Mouse (Mus musculus) liver, embryonic 11.5 days (tissue): Measurements from ENCODE around the gene Ssr4. TPM values are rescaled to one million over a fixed set of nuclear protein-coding genes. Genes with fewer than 3 reads are reported as not detected.
A peak's percentile ranks its signal among the peaks of the same experiment; 100 is the strongest.

ENCODE experiments used
- ATAC-seq: fragments of 200-750 bp; cut with Nextera tagmentation; replicated peaks from 2 replicates; pipeline ENCODE4 v1.8.0; 2017; ENCODE audit warnings: moderate number of reproducible peaks, mild to moderate bottlenecking, moderate TSS enrichment, moderate library complexity; ENCODE audit not compliant: low FRiP score
- DNase-seq: peaks from one replicate; pipeline ENCODE4 v3.0.0-alpha.2; 2017; ENCODE audit warnings: low spot score
- H3K27ac ChIP-seq: fragments of 300-500 bp; sonication (generic); 2 replicates; pipeline ENCODE4 v1.5.1; 2014; ENCODE audit warnings: mild to moderate bottlenecking, low read depth, low read length, control low read depth
- H3K27me3 ChIP-seq: fragments of 300-500 bp; sonication (generic); replicated peaks from 2 replicates; pipeline ENCODE4 v1.6.1; 2014; ENCODE audit warnings: low read length, mixed read lengths; ENCODE audit not compliant: control insufficient read depth, insufficient read depth
- H3K36me3 ChIP-seq: fragments of 300-500 bp; sonication (generic); 2 replicates; pipeline ENCODE4 v1.6.1; 2014; ENCODE audit warnings: mild to moderate bottlenecking, low read length, moderate library complexity, mixed read lengths; ENCODE audit not compliant: control insufficient read depth, insufficient read depth
- H3K4me1 ChIP-seq: fragments of 300-500 bp; sonication (generic); replicated peaks from 2 replicates; pipeline ENCODE4 v1.6.1; 2014; ENCODE audit warnings: low read length, mixed read lengths; ENCODE audit not compliant: control insufficient read depth, insufficient read depth
- H3K4me2 ChIP-seq: fragments of 300-500 bp; sonication (generic); 2 replicates; pipeline ENCODE4 v1.6.1; 2014; ENCODE audit warnings: mild to moderate bottlenecking, control low read depth, moderate library complexity
- H3K4me3 ChIP-seq: fragments of 300-500 bp; sonication (generic); 2 replicates; pipeline ENCODE4 v1.5.1; 2014; ENCODE audit warnings: low read depth, low read length, control low read depth
- H3K9ac ChIP-seq: fragments of 300-500 bp; sonication (generic); 2 replicates; pipeline ENCODE4 v1.6.1; 2014; ENCODE audit warnings: low read depth, low read length, control low read depth
- H3K9me3 ChIP-seq: fragments of 300-500 bp; sonication (generic); 2 replicates; pipeline ENCODE4 v1.6.1; 2016; ENCODE audit warnings: low read length, inconsistent platforms, mixed read lengths; ENCODE audit not compliant: control insufficient read depth
- WGBS: fragments of 180-500 bp; shearing (Covaris S2); extraction: QIAGEN DNeasy Blood & Tissue Kit; methylation state at CpG from one replicate; pipeline ENCODE4 v1.1.7; 2014; 5-methylcytosine and 5-hydroxymethylcytosine counted together
- polyA plus RNA-seq: library from polyadenylated mRNA; unstranded; fragments of >200 nt; fragmentation: Nextera tagmentation; extraction: Ambion mirVana; gene quantifications from 2 replicates; pipeline ENCODE4 v1.2.1, GENCODE M21; 2014

Ssr4 gene
- polyA plus RNA-seq, 1 experiment from 2014 or later, result 230 TPM

DNA sequence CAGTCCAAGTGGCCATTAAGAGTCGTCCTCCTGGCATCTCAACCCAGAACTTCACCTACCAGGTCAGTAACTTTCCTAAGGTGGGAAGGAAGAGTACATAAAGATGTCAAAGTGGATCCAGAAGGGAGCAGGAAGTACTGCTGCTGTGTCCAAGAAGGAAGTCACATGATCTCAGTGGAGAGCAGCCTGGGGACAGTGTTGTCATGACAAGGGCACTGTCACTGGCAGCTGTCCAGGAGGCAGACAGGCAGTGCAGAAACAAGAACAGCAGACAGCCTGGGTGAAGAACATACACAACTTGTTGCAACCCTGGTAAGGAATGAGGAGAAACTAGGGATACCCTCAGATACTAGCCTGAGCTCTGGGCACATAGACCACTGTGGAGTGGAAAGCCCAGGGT lies 21.5 kb upstream of the Ssr4 start:
- WGBS, result 61% methylated on average over 1 of the region's 1 CpGs
- H3K4me3 ChIP-seq, result no peak overlapping the region
- H3K27ac ChIP-seq, result no peak overlapping the region
- DNase-seq, result no peak
- no peak overlapping the region for H3K4me2 ChIP-seq
- H3K36me3 ChIP-seq, result no peaks in the 10 kb centered on the region
- ATAC-seq, result no peak
- H3K9me3 ChIP-seq, result no peaks in the 10 kb centered on the region
- no peak overlapping the region for H3K9ac ChIP-seq
- no peaks in the 10 kb centered on the region for H3K4me1 ChIP-seq
- no peaks in the 10 kb centered on the region; the same call in 1 of the 2 replicates for H3K27me3 ChIP-seq

DNA sequence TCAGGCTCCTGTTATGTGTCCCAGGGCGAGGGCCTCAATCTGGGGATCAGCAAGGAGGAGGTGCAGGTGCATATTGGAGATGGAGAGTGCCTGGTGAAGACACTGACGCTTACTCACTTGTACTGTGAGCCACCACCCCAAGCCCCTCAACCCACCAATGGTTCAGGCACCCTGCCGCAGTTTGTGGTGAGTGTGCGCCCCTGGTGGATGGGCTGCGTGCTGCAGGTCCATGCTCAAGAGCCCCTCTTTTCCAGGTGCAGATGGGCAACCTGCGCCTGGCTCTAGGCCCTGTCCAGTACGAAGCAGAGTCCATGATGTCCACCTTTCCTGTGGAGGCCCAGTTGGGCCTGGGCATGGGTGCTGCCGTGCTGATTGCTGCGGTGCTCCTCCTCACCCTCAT lies 19.6 kb upstream of the Ssr4 start:
- no peak overlapping the region for H3K4me2 ChIP-seq
- H3K9me3 ChIP-seq, result no peaks in the 10 kb centered on the region
- H3K9ac ChIP-seq, result no peak overlapping the region
- DNase-seq (peak; percentile 41), ATAC-seq (no peak)
- whole genome bisulfite sequencing, result 68% methylated on average over 9 of the region's 9 CpGs
- no peak overlapping the region for H3K27ac ChIP-seq
- no peaks in the 10 kb centered on the region for H3K4me1 ChIP-seq
- no peaks in the 10 kb centered on the region for H3K36me3 ChIP-seq
- H3K27me3 ChIP-seq, result no peaks in the 10 kb centered on the region; the same call in 1 of the 2 replicates
- no peak overlapping the region for H3K4me3 ChIP-seq

- 44% methylated on average over 9 of the region's 9 CpGs for WGBS
- Histone ChIP-seq H3K36me3 (no peaks in the 10 kb centered on the region; the same call in none of the 2 replicates), H3K9me3 (no peaks in the 10 kb centered on the region), H3K4me2 (no peak within 1 kb of the TSS), H3K27ac (no peak within 1 kb of the TSS), H3K9ac (no peak within 1 kb of the TSS), H3K4me1 (no peaks in the 10 kb centered on the region), H3K27me3 (peaks cover 5% of the 10 kb centered on the region; the same call in 1 of the 2 replicates), H3K4me3 (no peak within 1 kb of the TSS)
- no peak for ATAC-seq
- no peak for DNase-seq
Observed at GRCm38 (mm10) chrX:73774168-73774760, 12.6 kb upstream of the Ssr4 start, which contains the start of gene Srpk3. Srpk3 (plus strand) TSS chrX:73774405.

- Histone ChIP-seq H3K4me1 (no peaks in the 10 kb centered on the region), H3K36me3 (no peaks in the 10 kb centered on the region; the same call in none of the 2 replicates), H3K4me2 (no peak overlapping the region), H3K9me3 (no peaks in the 10 kb centered on the region), H3K27ac (no peak overlapping the region), H3K27me3 (peaks cover 5% of the 10 kb centered on the region; the same call in 1 of the 2 replicates), H3K4me3 (no peak overlapping the region), H3K9ac (no peak overlapping the region)
- ATAC-seq, result no peak; the same call in 1 of the 2 replicates
- DNase-seq, result no peak
- WGBS, result 81% methylated on average over 10 of the region's 10 CpGs
Observed at GRCm38 (mm10) chrX:73774802-73775483, 11.9 kb upstream of the Ssr4 start.

DNA sequence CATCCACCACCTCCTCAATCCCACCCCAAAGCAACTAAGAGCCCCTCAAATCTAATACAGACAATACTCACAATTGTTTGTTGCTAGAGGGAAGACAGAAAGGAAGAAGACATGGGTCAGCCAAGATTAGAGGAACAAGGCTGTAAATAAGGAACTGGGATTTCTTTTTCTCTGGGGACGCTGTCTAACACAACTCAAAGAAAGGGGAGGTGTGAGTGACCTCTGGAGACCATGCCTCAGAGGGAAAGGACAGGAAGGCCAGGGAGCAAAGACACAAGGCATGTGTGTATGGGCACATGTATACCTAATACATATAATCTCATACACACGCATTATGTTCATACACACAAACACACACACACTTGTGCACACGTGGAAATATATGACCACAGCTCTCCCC lies 4.6 kb upstream of the Ssr4 start:
- no peak overlapping the region for H3K4me3 ChIP-seq
- no peak overlapping the region for H3K27ac ChIP-seq
- no peak for ATAC-seq
- H3K9me3 ChIP-seq, result no peaks in the 10 kb centered on the region
- no peaks in the 10 kb centered on the region for H3K4me1 ChIP-seq
- no peak for DNase-seq
- H3K9ac ChIP-seq, result no peak overlapping the region
- WGBS, result 83% methylated on average over 3 of the region's 3 CpGs
- H3K36me3 ChIP-seq, result peaks cover 4% of the 10 kb centered on the region
- H3K4me2 ChIP-seq, result no peak overlapping the region
- H3K27me3 ChIP-seq, result peaks cover 6% of the 10 kb centered on the region

- H3K4me1 ChIP-seq, result no peaks in the 10 kb centered on the region; the same call in 1 of the 2 replicates
- no peaks in the 10 kb centered on the region for H3K9me3 ChIP-seq
- no peak for DNase-seq
- H3K4me2 ChIP-seq, result peak overlapping the region; percentile 76
- ATAC-seq, result no peak
- H3K27ac ChIP-seq, result peak overlapping the region; percentile 79; the same call in 1 of the 2 replicates
- H3K9ac ChIP-seq, result peak overlapping the region; percentile 67
- peaks cover 9% of the 10 kb centered on the region; the same call in 1 of the 2 replicates for H3K36me3 ChIP-seq
- H3K27me3 ChIP-seq, result peaks cover 11% of the 10 kb centered on the region
- peak overlapping the region; percentile 71 for H3K4me3 ChIP-seq
Observed at GRCm38 (mm10) chrX:73785666-73786065, 1.2 kb upstream of the Ssr4 start.

GRCm38 (mm10) chrX:73787225-73787558 lies 364 bp downstream of the Ssr4 start:
- peak overlapping the region; percentile 70 for H3K27ac ChIP-seq

DNA sequence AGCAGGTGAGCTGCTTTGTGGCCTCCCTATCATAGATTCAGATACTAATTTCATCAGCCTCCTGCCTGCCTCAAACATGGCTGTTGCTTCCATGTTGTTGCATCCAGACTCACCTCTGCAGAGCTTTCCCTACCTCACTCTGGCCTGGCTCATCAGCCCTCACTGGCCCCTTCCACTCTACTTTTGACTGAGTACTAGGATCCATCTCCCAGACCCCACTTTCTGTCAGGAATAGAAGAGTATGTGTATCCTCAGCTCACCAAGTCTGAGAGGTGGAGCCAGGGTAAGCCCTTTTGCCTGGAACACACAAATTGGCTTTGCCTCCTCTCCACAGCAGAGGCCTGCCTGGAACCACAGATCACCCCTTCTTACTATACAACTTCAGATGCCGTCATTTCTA lies 1.7 kb downstream of the Ssr4 start:
- H3K9me3 ChIP-seq, result no peaks in the 10 kb centered on the region
- ATAC-seq (no peak), DNase-seq (no peak)
- H3K27ac ChIP-seq, result no peak overlapping the region
- WGBS, result 95% methylated on average over 1 of the region's 1 CpGs
- peak overlapping the region; percentile 76 for H3K4me2 ChIP-seq
- peaks cover 8% of the 10 kb centered on the region; the same call in 1 of the 2 replicates for H3K36me3 ChIP-seq
- peaks cover 11% of the 10 kb centered on the region for H3K27me3 ChIP-seq
- H3K4me3 ChIP-seq, result peak overlapping the region; percentile 71
- H3K4me1 ChIP-seq, result no peaks in the 10 kb centered on the region; the same call in 1 of the 2 replicates
- H3K9ac ChIP-seq, result no peak overlapping the region

More at GRCm38 (mm10) chrX:73787225-73787558, 364 bp downstream of the Ssr4 start:
- peak overlapping the region; percentile 76 for H3K4me2 ChIP-seq
- H3K36me3 ChIP-seq, result peaks cover 8% of the 10 kb centered on the region; the same call in 1 of the 2 replicates
- no peak for DNase-seq
- H3K4me1 ChIP-seq, result no peaks in the 10 kb centered on the region; the same call in 1 of the 2 replicates
- peak overlapping the region; percentile 71 for H3K4me3 ChIP-seq
- H3K27me3 ChIP-seq, result peaks cover 11% of the 10 kb centered on the region
- ATAC-seq, result peak; percentile 28; the same call in 1 of the 2 replicates
- H3K9ac ChIP-seq, result peak overlapping the region; percentile 84
- WGBS, result 14% methylated on average over 22 of the region's 22 CpGs
- no peaks in the 10 kb centered on the region for H3K9me3 ChIP-seq
